Mouse (Mus musculus) gastrocnemius, postnatal 36 days (tissue): ENCODE measurements around the gene Gucd1. TPM values are rescaled to one million over a fixed set of nuclear protein-coding genes. Genes with fewer than 3 reads are reported as not detected.
A peak's percentile ranks its signal among the peaks of the same experiment; 100 is the strongest.
"Not testable (repeated sequence)": the region's sequence is repeated elsewhere in the genome, so short reads cannot be mapped to it uniquely, and the experiment has no call there.

Experiments
- DNase-seq, 2 experiments: peaks; one replicate each; pipeline ENCODE4 v3.0.0; 2022
- intact Hi-C: fragments of 180-260 bp; cut with DNase I; formaldehyde crosslinking; loops from one replicate; pipeline ENCODE4 v1.15.1; 2025
- total RNA-seq, 2 experiments: library from RNA; stranded (reverse); gene quantifications; 2 replicates each; pipeline ENCODE4 v1.2.3; 2021

The Gucd1 gene
- total RNA-seq, 2 experiments from 2014 or later = 55.5 to 71.5 TPM

GRCm38 (mm10) chr10:75406755-75407154, 111.0 kb downstream of the Gucd1 start:
- intact Hi-C loops = loop anchor here (5.0 kb wide), 1 partner anchor 74 kb away; no protein-coding TSS in a partner anchor
- peak; percentile 18 to 23 for DNase-seq

GRCm38 (mm10) chr10:75405916-75406315, 111.9 kb downstream of the Gucd1 start:
- DNase-seq = no peak
- intact Hi-C loops = loop anchor here (5.0 kb wide), 1 partner anchor 74 kb away; no protein-coding TSS in a partner anchor

GRCm38 (mm10) chr10:75400958-75401357, 116.8 kb downstream of the Gucd1 start, which contains the start of gene Upb1:
TSS of gene Upb1 (plus strand) at chr10:75401115.
- no peak for DNase-seq
- intact Hi-C loops = no loop called here

GRCm38 (mm10) chr10:75396966-75397365, 120.8 kb downstream of the Gucd1 start:
- no peak for DNase-seq
- intact Hi-C loops = no loop called here

GRCm38 (mm10) chr10:75394796-75395195, 123.0 kb downstream of the Gucd1 start:
- intact Hi-C loops = no loop called here
- DNase-seq = no peak

GRCm38 (mm10) chr10:75390832-75391231, 126.9 kb downstream of the Gucd1 start:
- intact Hi-C loops = no loop called here
- no peak for DNase-seq

- no peak for DNase-seq
- intact Hi-C loops = no loop called here
Measured at GRCm38 (mm10) chr10:75390156-75390555, 127.6 kb downstream of the Gucd1 start.

GRCm38 (mm10) chr10:75378688-75379087, 139.1 kb downstream of the Gucd1 start:
- DNase-seq = no peak
- intact Hi-C loops = no loop called here

GRCm38 (mm10) chr10:75373655-75374351, 144.0 kb downstream of the Gucd1 start:
- intact Hi-C loops = not testable (repeated sequence)

GRCm38 (mm10) chr10:75365231-75365633, 152.5 kb downstream of the Gucd1 start:
- DNase-seq = no peak
- intact Hi-C loops = no loop called here

More at GRCm38 (mm10) chr10:75373655-75374351, 144.0 kb downstream of the Gucd1 start:
- peak; percentile 11 to 45 for DNase-seq

GRCm38 (mm10) chr10:75364796-75365195, 153.0 kb downstream of the Gucd1 start:
- no peak for DNase-seq
- intact Hi-C loops = no loop called here

GRCm38 (mm10) chr10:75364214-75364690, 153.5 kb downstream of the Gucd1 start:
- intact Hi-C loops, DNase-seq: not testable (repeated sequence)

GRCm38 (mm10) chr10:75355341-75355740, 162.4 kb downstream of the Gucd1 start:
- no peak for DNase-seq
- intact Hi-C loops = no loop called here

- intact Hi-C loops, DNase-seq: not testable (repeated sequence)
Measured at GRCm38 (mm10) chr10:75353838-75354241, 163.9 kb downstream of the Gucd1 start.

GRCm38 (mm10) chr10:75352541-75352940, 165.2 kb downstream of the Gucd1 start:
- intact Hi-C loops = no loop called here
- DNase-seq = no peak

- DNase-seq = no peak
- intact Hi-C loops = no loop called here
Measured at GRCm38 (mm10) chr10:75350564-75350963, 167.2 kb downstream of the Gucd1 start.

GRCm38 (mm10) chr10:75345265-75345664, 172.5 kb downstream of the Gucd1 start:
- no peak for DNase-seq
- intact Hi-C loops = no loop called here

GRCm38 (mm10) chr10:75344563-75344962, 173.2 kb downstream of the Gucd1 start:
- intact Hi-C loops = not testable (repeated sequence)

GRCm38 (mm10) chr10:75341936-75342335, 175.8 kb downstream of the Gucd1 start:
- no peak for DNase-seq
- intact Hi-C loops = no loop called here

More at GRCm38 (mm10) chr10:75344563-75344962, 173.2 kb downstream of the Gucd1 start:
- not testable (repeated sequence) for DNase-seq

- intact Hi-C loops = no loop called here
- DNase-seq = no peak
Measured at GRCm38 (mm10) chr10:75339377-75339776, 178.4 kb downstream of the Gucd1 start.

- no peak for DNase-seq
- intact Hi-C loops = no loop called here
Measured at GRCm38 (mm10) chr10:75338852-75339251, 178.9 kb downstream of the Gucd1 start.

- no peak for DNase-seq
- intact Hi-C loops = no loop called here
Measured at GRCm38 (mm10) chr10:75337231-75337630, 180.5 kb downstream of the Gucd1 start.
